In genomic region chr19:38015180-38015872, GRCm38 (mm10) we compare ENCODE assay signal across 8 mouse cellular contexts. TPM values are rescaled to one million over a fixed set of nuclear protein-coding genes. Genes with fewer than 3 reads are reported as not detected.
DNase-seq lines count a peak whose midpoint lies in the region; ATAC-seq and TF ChIP-seq lines count a peak whose summit lies in the region.

No protein-coding gene starts in this region.

- no peak overlapping the region for H3K4me3 ChIP-seq in ES-E14 (ENCODE audit: insufficient read depth in 1 of 2, low read depth in 1 of 2, low read length in 2 of 2, poor library complexity in 1 of 2, severe bottlenecking in 1 of 2)
- H3K4me3 ChIP-seq in cortical plate, adult 2 months (ENCODE audit: insufficient read depth, low read length), result no peak overlapping the region

- TF ChIP-seq POLR2A in cortical plate, adult 2 months (IDR thresholded peaks at IDR 0.05; ENCODE audit: extremely low read depth, insufficient read depth, low read length), result no peak

- in situ Hi-C loops in ES-E14 (cut with MboI; ENCODE audit: low sequenced_read_pairs in 2 of 2, unreplicated experiment in 2 of 2), result no loop called here

- no peak overlapping the region for H3K9ac ChIP-seq in ES-E14 (ENCODE audit: insufficient read depth, low read depth, low read length, poor library complexity, severe bottlenecking)

- H3K4me1 ChIP-seq in ES-E14 (ENCODE audit: control insufficient read depth in 2 of 2, insufficient read depth in 2 of 2, low read length in 2 of 2, poor library complexity in 1 of 2), result peaks cover 0 to 2% of the 10 kb centered on the region in 2 experiments; a peak in 1 of 4 replicates
- H3K4me1 ChIP-seq in cortical plate, adult 2 months (ENCODE audit: control insufficient read depth, insufficient read depth, low read length), result peaks cover 1% of the 10 kb centered on the region; the same call in 1 of the 2 replicates

- H3K9me3 ChIP-seq in ES-E14 (ENCODE audit: control insufficient read depth, insufficient read depth, low read depth, low read length), result no peaks in the 10 kb centered on the region

- H3K27ac ChIP-seq in ES-E14 (ENCODE audit: insufficient read depth, low read depth, low read length, poor library complexity, severe bottlenecking), result no peak overlapping the region; the same call in 1 of the 2 replicates
- 0 out of 2 replicates have a peak overlapping the region, but pooled peaks have one; percentile 2 for H3K27ac ChIP-seq in cortical plate, adult 2 months (ENCODE audit: insufficient read depth, low read length)

- TF ChIP-seq CTCF in cortical plate, adult 2 months (IDR thresholded peaks at IDR 0.05; ENCODE audit: extremely low read depth, insufficient read depth, low read length), result no peak

- peak; percentile 83 for ATAC-seq in megakaryocyte, adult 5-6 weeks (ENCODE audit: poor library complexity, severe bottlenecking)

- DNase-seq in ES-E14 (ENCODE audit: low read depth, low spot score), result peak; percentile 50
- DNase-seq in gastrocnemius, adult 8-10 months (ENCODE audit: low spot score in 2 of 2), result peak; percentile 39 to 63
- peak; percentile 30 for DNase-seq in hindlimb bud, embryonic 11.5 days (ENCODE audit: extremely low spot score, low read depth, low spot score)
- peak; percentile 38 to 60 for DNase-seq in left cerebral cortex, adult 18-20 months (ENCODE audit: low spot score in 2 of 2)
- peak; percentile 44 for DNase-seq in right cerebral cortex, postnatal 4 days
- no peak for DNase-seq in T-cell, adult 2 months (ENCODE audit: low spot score)

- H3K36me3 ChIP-seq in ES-E14 (ENCODE audit: control insufficient read depth, insufficient read depth, low read length, poor library complexity, severe bottlenecking), result no peaks in the 10 kb centered on the region

TF ChIP-seq in ES-E14, 5 proteins besides CTCF, POLR2A, EP300 and RAD21:
- TF ChIP-seq MAFK (IDR thresholded peaks at IDR 0.05; ENCODE audit: insufficient read depth, low read depth, low read length), result peak; percentile 81
- TF ChIP-seq ZNF384 (IDR thresholded peaks at IDR 0.05; ENCODE audit: low read depth, low read length), result 0 out of 2 replicates have a peak, but pooled peaks have one; percentile 48
- TF ChIP-seq ZC3H11A (IDR thresholded peaks at IDR 0.05; ENCODE audit: borderline replicate concordance, low read depth, low read length), result no peak
- no peak for TF ChIP-seq CHD2 (IDR thresholded peaks at IDR 0.05; ENCODE audit: low read depth, low read length)
- no peak for TF ChIP-seq HCFC1 (IDR thresholded peaks at IDR 0.05; ENCODE audit: borderline replicate concordance, insufficient read depth, low read length)
TF ChIP-seq in ES-E14: peak in this region for 2.

RNA-seq across cellular contexts. Expression of gene Myof, which starts 28.1 kb away (rescaled TPM):
- 29.8 and 44.3 TPM in 2 replicates for total RNA-seq in ES-E14 (2012; rRNA removed)
- 4.3 and 4.8 TPM in 2 replicates for polyA plus RNA-seq in cortical plate, adult 2 months (2012; rRNA removed)
- 1 to 10 TPM; 4.0 to 5.8 (median 5.0) TPM for total RNA-seq in gastrocnemius, adult 8-10 months (2022)
- 1 to 10 TPM; 5.3 TPM for total RNA-seq in left cerebral cortex, adult 18-20 months (2021)
- total RNA-seq in megakaryocyte, adult 5-6 weeks (2015), result 11.1 and 12.2 TPM in 2 replicates
- 6.0 and 9.0 TPM in 2 replicates for total RNA-seq in megakaryocyte, adult 5-6 weeks (2017)

RNA-seq across cellular contexts. Expression of gene Cep55, which starts 39.5 kb away (rescaled TPM):
- 43.5 and 51.1 TPM in 2 replicates for total RNA-seq in ES-E14 (2012; rRNA removed)
- 0.44 and 0.79 TPM in 2 replicates for polyA plus RNA-seq in cortical plate, adult 2 months (2012; rRNA removed)
- not detected for total RNA-seq in gastrocnemius, adult 8-10 months (2022)
- total RNA-seq in left cerebral cortex, adult 18-20 months (2021), result not detected
- total RNA-seq in megakaryocyte, adult 5-6 weeks (2015), result 50.9 and 59.7 TPM in 2 replicates
- total RNA-seq in megakaryocyte, adult 5-6 weeks (2017), result 68.9 and 80.2 TPM in 2 replicates

Comparison
In these comparisons a context has a peak if more than half of its experiments do, and no peak if none do; other contexts are left out.
1. RNA of gene Cep55, which starts 39.5 kb away (total RNA-seq): 50.9 to 80.2 TPM in megakaryocyte, adult 5-6 weeks and 43.5 to 51.1 TPM in ES-E14; not detected in left cerebral cortex, adult 18-20 months and not detected in gastrocnemius, adult 8-10 months; every median in the first group is over 10 times any median in the second.